Mouse (Mus musculus) kidney, adult 10 weeks (tissue): ENCODE measurements around the gene Plod1. TPM values are rescaled to one million over a fixed set of nuclear protein-coding genes. Genes with fewer than 3 reads are reported as not detected.

Source experiments
- polyA plus RNA-seq: library from polyadenylated mRNA; stranded (reverse); fragments of 350-450 nt; fragmentation: Illumina TruSeq; extraction: RNeasy Lipid Tissue Mini Kit (QIAGEN cat#74804); gene quantifications from one replicate; pipeline ENCODE4 v1.2.3, GENCODE M21; 2014; ENCODE audit warnings: low read depth, low replicate concordance

Plod1 gene
- 1.7 TPM for polyA plus RNA-seq

DNA sequence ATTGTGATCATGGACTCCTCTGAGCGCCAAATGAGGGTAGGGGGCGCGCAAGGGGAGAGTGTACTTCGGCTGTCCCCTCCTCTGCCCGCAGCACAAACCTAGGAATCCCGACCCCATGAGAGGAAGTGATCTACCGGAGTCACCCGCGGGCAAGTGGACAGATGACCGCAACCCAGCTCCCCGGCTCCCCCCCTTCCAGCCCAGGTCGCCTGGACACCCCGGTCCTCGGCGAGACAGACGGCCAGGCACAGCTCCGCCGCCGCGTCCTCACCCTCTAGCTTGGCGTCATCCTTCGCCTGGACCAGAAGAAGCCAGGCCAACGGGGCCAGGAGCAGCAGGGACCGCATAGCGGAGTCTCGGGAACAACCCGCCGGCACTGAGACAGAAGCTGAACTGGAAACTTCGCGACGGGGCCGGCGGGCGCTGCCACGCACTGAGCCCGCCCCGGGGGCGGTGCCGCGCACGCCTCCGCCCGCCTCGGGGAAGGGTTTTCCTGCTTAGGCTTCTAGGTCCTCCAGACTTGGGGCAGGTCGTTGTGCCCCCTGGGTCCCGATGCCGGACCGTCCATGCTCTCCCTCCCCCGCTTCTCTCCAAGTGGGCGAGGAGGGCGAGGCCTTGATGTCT lies at the start of gene Plod1:
Plod1 (minus strand) TSS at position 437 of the 624 bp plus-strand sequence.

DNA sequence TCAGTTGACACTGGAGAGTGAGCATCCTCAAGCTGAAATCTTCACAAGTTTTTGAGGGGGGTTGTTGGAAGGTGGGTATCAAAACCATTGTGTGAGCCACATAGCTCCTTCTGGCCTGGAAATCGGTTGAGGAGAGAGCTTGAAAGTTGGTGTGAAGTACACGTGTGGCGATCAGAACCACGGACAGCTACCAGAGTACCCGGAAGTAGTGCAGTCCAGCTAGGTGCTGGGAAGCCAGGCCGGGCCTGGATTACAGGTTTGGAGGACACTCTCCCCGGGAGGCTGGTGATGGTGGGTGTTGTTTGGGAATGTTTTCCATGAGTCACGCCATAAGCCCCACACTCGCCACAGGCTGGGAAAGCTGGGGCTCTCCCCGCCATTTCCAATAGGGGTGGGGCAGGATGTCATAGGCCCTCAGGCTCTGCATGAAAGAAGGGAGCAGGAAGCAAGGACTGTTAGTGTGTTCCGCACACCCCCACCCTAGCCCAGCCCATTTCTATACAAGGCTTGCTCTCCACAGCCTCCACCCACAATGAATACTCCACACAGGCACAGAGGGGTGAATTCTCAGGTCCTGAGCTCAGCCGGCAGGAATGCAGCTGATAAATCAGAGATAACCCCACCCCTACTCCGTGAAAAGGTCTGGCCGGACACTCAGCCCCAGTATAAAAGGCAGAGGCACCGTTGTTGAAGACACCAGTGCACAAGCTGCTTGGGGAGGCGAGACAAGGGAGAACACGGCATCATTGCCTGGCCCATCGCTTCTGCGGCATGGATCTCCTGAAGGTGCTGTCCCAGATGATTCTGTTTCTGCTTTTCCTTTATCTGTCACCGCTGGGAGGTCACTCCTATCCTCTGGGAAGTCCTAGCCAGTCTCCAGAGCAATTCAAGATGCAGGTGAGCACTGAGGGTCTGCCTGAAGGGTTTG lies 48.9 kb upstream of the Plod1 start, which contains the start of gene Nppb:
Nppb (plus strand) TSS at position 584 of the 928 bp plus-strand sequence.

DNA sequence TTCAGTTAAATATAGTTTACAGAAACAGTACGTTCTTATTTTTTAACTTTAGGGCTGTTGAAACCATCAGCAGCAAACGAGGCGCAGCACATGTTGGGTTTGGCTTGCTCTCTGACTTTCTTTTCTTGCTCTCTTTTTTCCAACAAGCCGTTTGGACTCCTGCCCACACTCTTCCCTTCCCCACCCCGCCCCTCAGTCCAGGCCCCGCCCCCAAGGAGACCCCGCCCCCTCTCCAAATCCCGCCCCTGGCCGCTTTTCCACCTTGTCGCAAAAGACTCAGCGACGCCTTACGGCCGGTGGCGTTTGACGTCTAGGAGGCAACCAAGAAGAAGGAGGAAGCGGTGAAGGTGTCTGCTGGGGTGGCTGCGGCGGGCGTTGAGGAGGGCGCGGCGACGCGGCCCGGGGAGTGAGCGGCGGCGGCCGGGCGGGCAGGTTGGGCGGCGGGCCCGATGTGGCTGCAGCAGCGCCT lies 4.0 kb upstream of the Plod1 start, which contains the start of gene 2510039O18Rik:
2510039O18Rik (plus strand) TSS at position 320 of the 469 bp plus-strand sequence.

DNA sequence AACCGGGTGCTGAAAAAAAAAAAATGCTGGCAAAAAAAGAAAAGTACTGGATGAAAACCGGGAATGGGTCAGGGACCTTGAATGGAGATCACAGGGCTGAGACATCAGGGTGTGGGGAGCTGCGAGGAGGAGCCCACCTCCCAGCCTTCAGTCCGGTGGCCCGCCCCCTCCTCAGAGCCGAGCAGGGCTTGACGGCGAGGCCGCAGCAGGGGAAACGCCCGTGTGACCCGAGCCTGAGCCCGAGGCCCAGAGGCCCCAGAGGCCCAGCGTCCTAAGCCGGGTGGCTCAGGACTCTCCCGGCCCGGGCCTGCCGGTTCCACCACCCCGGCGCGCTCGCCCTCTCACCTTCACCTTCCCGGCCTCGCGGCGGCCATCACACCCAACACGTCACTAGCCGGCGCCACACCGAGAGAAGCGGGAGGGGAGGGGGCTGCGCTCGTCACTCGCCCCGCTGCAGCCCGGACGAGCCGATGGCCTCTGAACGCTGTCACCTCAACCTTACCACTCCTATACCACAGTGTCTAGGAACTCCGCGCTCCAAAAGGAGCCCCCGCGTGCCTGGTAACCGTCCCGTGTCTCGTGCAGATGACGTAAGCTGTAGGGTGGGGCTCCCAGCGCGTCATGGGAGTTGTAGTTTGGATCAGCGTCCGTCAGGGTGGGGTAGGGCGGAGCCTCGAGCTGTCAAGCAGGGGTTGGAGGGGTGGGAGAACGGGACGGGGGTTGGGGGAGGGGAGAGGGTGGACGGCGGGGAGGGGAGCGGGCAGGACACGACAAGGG lies 32.1 kb downstream of the Plod1 start, which contains the start of gene Mfn2:
Mfn2 (minus strand) TSS at position 392 of the 777 bp plus-strand sequence.

DNA sequence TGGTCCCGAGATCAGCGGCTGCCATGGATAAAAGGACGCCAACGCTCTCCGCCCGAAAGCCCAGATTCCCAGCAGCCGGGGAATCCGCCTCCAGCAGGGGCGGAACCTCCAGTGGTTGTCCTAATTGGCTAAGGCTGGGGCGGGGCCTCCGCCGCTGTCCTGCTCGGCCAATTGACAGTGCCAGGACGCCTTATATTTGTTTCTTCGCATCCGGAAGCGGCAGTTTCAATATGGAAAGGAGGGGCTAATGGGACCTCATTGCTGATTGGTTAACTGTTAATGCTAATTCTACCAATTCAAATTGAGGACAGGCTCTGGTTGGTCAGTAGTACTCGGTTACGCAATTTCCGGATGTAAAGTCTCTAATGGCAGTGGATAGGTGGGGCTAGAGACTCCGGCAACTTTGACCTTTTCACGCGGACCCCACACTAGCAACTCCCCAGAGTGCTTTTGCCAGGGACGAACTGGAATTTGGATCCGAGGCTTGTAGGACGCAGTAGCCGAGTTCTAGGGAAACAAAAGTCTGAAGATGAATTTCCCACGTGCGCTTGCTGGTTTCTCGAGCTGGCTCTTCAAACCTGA lies 68.0 kb downstream of the Plod1 start, which contains the start of the genes Miip and Fv1:
Miip (minus strand) TSS at position 367 of the 582 bp plus-strand sequence.
Fv1 (plus strand) TSS at position 530 of the 582 bp plus-strand sequence.

Other genes with a start within 250 kb of the Plod1 start
- gene Zfp534, start 234.2 kb downstream of the Plod1 start, polyA plus RNA-seq: 0.16 TPM
- 53.2 TPM for gene Zfp984, start 127.0 kb downstream of the Plod1 start, polyA plus RNA-seq
- gene Zfp933, start 88.4 kb downstream of the Plod1 start, polyA plus RNA-seq: 19.8 TPM
- 0.24 TPM for gene Miip, start 68.0 kb downstream of the Plod1 start, polyA plus RNA-seq
- 9.0 TPM for gene Fv1, start 67.8 kb downstream of the Plod1 start, polyA plus RNA-seq
- 22.1 TPM for gene Mfn2, start 32.1 kb downstream of the Plod1 start, polyA plus RNA-seq
- 7.5 TPM for gene 2510039O18Rik, start 4.1 kb upstream of the Plod1 start, polyA plus RNA-seq
- gene Nppb, start 49.0 kb upstream of the Plod1 start, polyA plus RNA-seq: not detected
- gene Nppa, start 64.0 kb upstream of the Plod1 start, polyA plus RNA-seq: not detected
- 6.7 TPM for gene Clcn6, start 102.1 kb upstream of the Plod1 start, polyA plus RNA-seq
- 2.7 TPM for gene Mthfr, start 102.3 kb upstream of the Plod1 start, polyA plus RNA-seq
- 17.1 TPM for gene Agtrap, start 151.3 kb upstream of the Plod1 start, polyA plus RNA-seq
- gene Mad2l2, start 193.6 kb upstream of the Plod1 start, polyA plus RNA-seq: 1.5 TPM
- gene Draxin, start 193.9 kb upstream of the Plod1 start, polyA plus RNA-seq: not detected
- gene Fbxo6, start 215.4 kb upstream of the Plod1 start, polyA plus RNA-seq: 1.1 TPM
- gene Fbxo44, start 223.7 kb upstream of the Plod1 start, polyA plus RNA-seq: 2.9 TPM
- gene Fbxo2, start 223.9 kb upstream of the Plod1 start, polyA plus RNA-seq: not detected